Mouse (Mus musculus) liver, embryonic 16.5 days (tissue): Measurements from ENCODE around the gene Hbs1l. TPM values are rescaled to one million over a fixed set of nuclear protein-coding genes. Genes with fewer than 3 reads are reported as not detected.

ENCODE experiments used
- ATAC-seq: fragments of 200-750 bp; cut with Nextera tagmentation; 2 replicates; pipeline ENCODE4 v1.8.0; 2017; ENCODE audit warnings: low read depth, mild to moderate bottlenecking, moderate number of reproducible peaks, moderate library complexity
- H3K27ac ChIP-seq: fragments of 300-500 bp; sonication (generic); 2 replicates; pipeline ENCODE4 v1.5.1; 2014; ENCODE audit warnings: mild to moderate bottlenecking, low read length
- H3K27me3 ChIP-seq: fragments of 300-500 bp; sonication (generic); 2 replicates; pipeline ENCODE4 v1.6.1; 2014; ENCODE audit warnings: low read depth, low read length, mixed read lengths; ENCODE audit not compliant: control insufficient read depth, insufficient read depth
- H3K36me3 ChIP-seq: fragments of 300-500 bp; sonication (generic); 2 replicates; pipeline ENCODE4 v1.6.1; 2014; ENCODE audit warnings: mild to moderate bottlenecking; ENCODE audit not compliant: control insufficient read depth, insufficient read depth
- H3K4me1 ChIP-seq: fragments of 300-500 bp; sonication (generic); 2 replicates; pipeline ENCODE4 v1.6.1; 2014; ENCODE audit warnings: low read depth, low read length, mixed read lengths; ENCODE audit not compliant: control insufficient read depth
- H3K4me2 ChIP-seq: fragments of 300-500 bp; sonication (generic); 2 replicates; pipeline ENCODE4 v1.6.1; 2014; ENCODE audit warnings: low read depth, low read length, mixed read lengths
- H3K4me3 ChIP-seq: fragments of 300-500 bp; sonication (generic); 2 replicates; pipeline ENCODE4 v1.5.1; 2014; ENCODE audit warnings: low read depth, mild to moderate bottlenecking, low read length
- H3K9ac ChIP-seq: fragments of 300-500 bp; sonication (generic); 2 replicates; pipeline ENCODE4 v1.6.1; 2014; ENCODE audit warnings: low read depth, low read length
- H3K9me3 ChIP-seq: fragments of 300-500 bp; sonication (generic); replicated peaks from 2 replicates; pipeline ENCODE4 v1.6.1; 2016; ENCODE audit warnings: low read length; ENCODE audit not compliant: control insufficient read depth
- WGBS: fragments of 180-500 bp; shearing (Covaris S2); extraction: QIAGEN DNeasy Blood & Tissue Kit; methylation state at CpG from one replicate; pipeline ENCODE4 v1.1.7; 2014; ENCODE audit not compliant: insufficient replicate concordance; 5-methylcytosine and 5-hydroxymethylcytosine counted together
- polyA plus RNA-seq: library from polyadenylated mRNA; unstranded; fragments of >200 nt; fragmentation: Nextera tagmentation; extraction: Ambion mirVana; gene quantifications from 2 replicates; pipeline ENCODE4 v1.2.1, GENCODE M21; 2015

Gene Hbs1l
- polyA plus RNA-seq, 1 experiment from 2014 or later: 58.7 TPM

DNA sequence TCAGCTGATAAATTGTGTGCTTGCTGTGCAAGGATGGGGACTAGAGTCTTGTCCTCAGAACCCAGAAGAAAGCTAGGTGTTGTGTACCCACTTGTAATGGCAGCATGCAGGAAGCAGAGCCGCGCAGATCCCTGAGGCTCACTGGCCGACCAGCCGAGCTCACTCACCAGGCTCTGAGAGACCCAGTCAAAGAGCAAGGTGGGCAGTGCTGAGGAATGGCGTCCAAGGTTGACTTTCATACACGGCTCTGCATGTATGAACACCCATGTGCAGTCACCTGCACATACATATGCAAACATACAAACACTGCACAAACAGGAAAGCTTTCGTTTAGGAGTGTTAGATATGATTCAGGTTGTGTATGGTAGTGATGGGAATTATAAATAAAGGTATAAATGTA is 69.2 kb downstream of the Hbs1l start:
- H3K36me3 ChIP-seq: peaks cover 31% of the 10 kb centered on the region
- no peak overlapping the region for H3K27ac ChIP-seq
- H3K9ac ChIP-seq: no peak overlapping the region
- no peak overlapping the region for H3K4me3 ChIP-seq
- H3K4me2 ChIP-seq: no peak overlapping the region
- H3K27me3 ChIP-seq: no peaks in the 10 kb centered on the region
- WGBS: 86% methylated on average over 7 of the region's 7 CpGs
- H3K4me1 ChIP-seq: no peaks in the 10 kb centered on the region
- H3K9me3 ChIP-seq: no peaks in the 10 kb centered on the region
- ATAC-seq: no peak

DNA sequence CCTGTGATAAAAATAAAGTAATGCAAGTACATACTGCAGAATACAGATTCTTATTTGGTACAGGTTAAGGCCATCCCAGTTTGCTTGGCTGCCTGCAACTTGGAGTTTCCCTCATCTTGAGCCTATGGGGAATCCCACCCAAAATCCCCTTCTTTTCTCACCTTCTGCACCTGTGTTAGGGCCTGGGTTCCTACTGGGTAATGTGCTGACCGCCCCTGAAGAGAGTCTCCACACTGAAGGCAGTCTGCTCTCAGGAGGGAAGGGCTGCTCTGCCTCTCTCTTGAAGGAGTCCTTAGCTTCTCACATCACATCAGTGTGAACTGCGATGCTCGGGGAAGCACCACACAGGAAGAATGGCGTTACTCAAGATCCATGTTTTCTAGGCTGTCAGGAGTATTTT is 70.1 kb downstream of the Hbs1l start:
- no peaks in the 10 kb centered on the region for H3K4me1 ChIP-seq
- H3K4me3 ChIP-seq: no peak overlapping the region
- no peak overlapping the region for H3K27ac ChIP-seq
- no peak overlapping the region for H3K4me2 ChIP-seq
- no peak for ATAC-seq
- no peak overlapping the region for H3K9ac ChIP-seq
- 74% methylated on average over 4 of the region's 4 CpGs for WGBS
- H3K36me3 ChIP-seq: peaks cover 28% of the 10 kb centered on the region
- no peaks in the 10 kb centered on the region for H3K27me3 ChIP-seq
- H3K9me3 ChIP-seq: no peaks in the 10 kb centered on the region

- WGBS: 53% methylated on average over 3 of the region's 3 CpGs
- ATAC-seq: no peak
Measured at GRCm38 (mm10) chr10:21366471-21366870, 70.7 kb downstream of the Hbs1l start.

GRCm38 (mm10) chr10:21367481-21367880 is 71.7 kb downstream of the Hbs1l start:
- Histone ChIP-seq H3K4me2 (no peak overlapping the region), H3K27ac (no peak overlapping the region), H3K4me1 (no peaks in the 10 kb centered on the region), H3K9ac (no peak overlapping the region), H3K4me3 (no peak overlapping the region), H3K27me3 (no peaks in the 10 kb centered on the region), H3K9me3 (no peaks in the 10 kb centered on the region), H3K36me3 (peaks cover 24% of the 10 kb centered on the region)
- no peak for ATAC-seq
- 87% methylated on average over 9 of the region's 9 CpGs for WGBS

More at GRCm38 (mm10) chr10:21366471-21366870, 70.7 kb downstream of the Hbs1l start:
- Histone ChIP-seq H3K4me2 (no peak overlapping the region), H3K4me3 (no peak overlapping the region), H3K9me3 (no peaks in the 10 kb centered on the region), H3K36me3 (peaks cover 24% of the 10 kb centered on the region), H3K27me3 (no peaks in the 10 kb centered on the region), H3K27ac (no peak overlapping the region), H3K4me1 (no peaks in the 10 kb centered on the region), H3K9ac (no peak overlapping the region)

DNA sequence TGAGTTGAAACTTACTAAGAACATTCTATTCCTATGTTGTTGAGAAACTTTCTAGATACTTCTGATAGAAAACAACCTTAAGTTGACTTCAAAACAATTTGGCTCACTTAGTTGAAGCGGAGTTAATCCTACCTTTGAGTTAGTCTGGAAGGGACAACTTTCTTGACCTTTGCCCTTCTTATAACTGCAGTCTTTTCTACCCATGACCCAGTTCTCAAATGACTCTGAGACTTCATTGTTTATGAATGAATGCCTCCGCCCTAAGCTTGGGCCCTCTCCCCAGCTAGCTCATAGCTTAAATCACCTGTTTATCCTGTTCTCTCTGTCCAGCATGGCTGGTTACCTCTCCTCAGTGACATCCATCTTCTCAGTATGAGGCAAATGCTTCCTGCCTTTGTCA is 73.8 kb downstream of the Hbs1l start:
- Histone ChIP-seq H3K36me3 (peaks cover 19% of the 10 kb centered on the region), H3K27ac (no peak overlapping the region), H3K9ac (no peak overlapping the region), H3K4me3 (no peak overlapping the region), H3K4me1 (no peaks in the 10 kb centered on the region), H3K9me3 (no peaks in the 10 kb centered on the region), H3K4me2 (no peak overlapping the region), H3K27me3 (no peaks in the 10 kb centered on the region)
- ATAC-seq: no peak
- 90% methylated on average over 2 of the region's 2 CpGs for WGBS

DNA sequence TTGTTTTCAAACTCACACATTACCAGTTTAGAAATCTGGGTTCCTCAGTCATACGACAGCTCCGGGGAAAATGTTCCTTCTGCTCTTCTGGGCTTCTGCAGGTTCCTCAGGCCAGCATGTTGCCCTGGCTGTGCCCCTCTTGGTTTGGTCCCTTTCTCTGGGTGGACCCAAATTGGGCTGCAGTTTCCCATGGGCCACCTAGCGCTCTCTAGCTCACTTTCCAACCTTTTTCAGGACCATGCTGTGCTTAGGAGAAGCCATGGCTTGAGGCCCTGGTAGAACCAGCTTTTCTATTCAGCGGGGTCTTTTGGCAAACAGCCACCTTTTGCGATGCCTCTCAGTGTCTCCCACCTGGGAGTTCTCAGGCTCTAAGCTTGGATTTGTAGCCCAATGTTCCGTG is 76.5 kb downstream of the Hbs1l start:
- ATAC-seq: no peak
- H3K9ac ChIP-seq: no peak overlapping the region
- H3K4me3 ChIP-seq: no peak overlapping the region
- H3K27me3 ChIP-seq: no peaks in the 10 kb centered on the region
- WGBS: 81% methylated on average over 6 of the region's 6 CpGs
- no peaks in the 10 kb centered on the region for H3K4me1 ChIP-seq
- no peaks in the 10 kb centered on the region for H3K9me3 ChIP-seq
- H3K4me2 ChIP-seq: no peak overlapping the region
- H3K27ac ChIP-seq: no peak overlapping the region
- H3K36me3 ChIP-seq: peaks cover 10% of the 10 kb centered on the region; the same call in 1 of the 2 replicates

- no peaks in the 10 kb centered on the region for H3K9me3 ChIP-seq
- H3K4me1 ChIP-seq: no peaks in the 10 kb centered on the region
- H3K36me3 ChIP-seq: no peaks in the 10 kb centered on the region
- no peak within 1 kb of the TSS for H3K4me3 ChIP-seq
- 65% methylated on average over 13 of the region's 13 CpGs for WGBS
- H3K27ac ChIP-seq: no peak within 1 kb of the TSS
- no peak within 1 kb of the TSS for H3K9ac ChIP-seq
- ATAC-seq: 0 out of 2 replicates have a peak, but pooled peaks have one; percentile 65
- no peak within 1 kb of the TSS for H3K4me2 ChIP-seq
- H3K27me3 ChIP-seq: no peaks in the 10 kb centered on the region
Measured at GRCm38 (mm10) chr10:21376682-21377473, 81.1 kb downstream of the Hbs1l start, which contains the start of gene Aldh8a1. Gene Aldh8a1, plus strand, starts transcription at chr10:21377291.

DNA sequence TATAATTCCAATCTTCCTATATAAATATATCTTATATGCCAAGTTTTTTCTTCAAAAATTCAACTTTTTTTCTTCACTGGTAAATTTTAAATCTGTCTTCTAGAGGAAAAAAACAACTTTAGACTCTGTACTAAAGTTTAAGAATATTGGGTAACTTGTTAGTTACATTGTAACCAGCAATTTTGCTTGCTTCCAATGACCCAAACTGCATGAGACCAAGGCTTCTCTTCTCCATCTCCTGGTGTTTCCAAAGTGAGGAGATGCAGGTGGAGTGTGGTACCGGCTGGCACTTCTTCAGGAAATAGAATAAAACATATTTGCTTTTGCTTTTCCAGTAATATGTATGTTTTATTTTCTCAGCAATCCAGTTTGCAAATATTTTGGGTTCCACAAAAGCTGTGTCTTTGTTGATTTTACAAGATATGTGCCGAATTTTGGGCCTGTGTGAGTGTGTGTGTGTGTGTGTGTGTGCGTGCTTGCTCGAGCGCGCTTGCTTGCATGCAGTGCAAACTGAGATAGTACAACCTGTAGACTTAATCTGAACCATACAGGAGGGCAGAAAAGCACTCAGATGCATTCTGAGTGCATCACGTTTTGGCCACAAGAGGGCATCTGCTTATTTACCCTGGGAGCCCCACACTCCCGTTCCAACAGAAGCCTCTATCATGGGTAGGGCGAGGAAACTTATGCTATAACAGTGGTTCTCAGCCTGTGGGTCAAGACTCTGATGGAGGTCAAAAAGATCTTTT is 82.6 kb downstream of the Hbs1l start:
- no peaks in the 10 kb centered on the region for H3K4me1 ChIP-seq
- 28% methylated on average over 9 of the region's 9 CpGs for WGBS
- no peak overlapping the region for H3K27ac ChIP-seq
- no peaks in the 10 kb centered on the region for H3K36me3 ChIP-seq
- no peaks in the 10 kb centered on the region for H3K27me3 ChIP-seq
- peak; percentile 73 for ATAC-seq
- peak overlapping the region; percentile 39 for H3K4me2 ChIP-seq
- peak overlapping the region; percentile 38 for H3K4me3 ChIP-seq
- no peak overlapping the region for H3K9ac ChIP-seq
- no peaks in the 10 kb centered on the region for H3K9me3 ChIP-seq

GRCm38 (mm10) chr10:21382914-21383313 is 87.1 kb downstream of the Hbs1l start:
- no peaks in the 10 kb centered on the region for H3K27me3 ChIP-seq
- no peaks in the 10 kb centered on the region for H3K9me3 ChIP-seq
- no peaks in the 10 kb centered on the region for H3K4me1 ChIP-seq
- no peak overlapping the region for H3K9ac ChIP-seq
- 8% methylated on average over 6 of the region's 6 CpGs for WGBS
- H3K36me3 ChIP-seq: no peaks in the 10 kb centered on the region; the same call in 1 of the 2 replicates
- H3K4me3 ChIP-seq: no peak overlapping the region
- H3K4me2 ChIP-seq: no peak overlapping the region
- no peak for ATAC-seq
- no peak overlapping the region for H3K27ac ChIP-seq
